Mouse (Mus musculus) spleen, postnatal 4 days (tissue): ENCODE results near the gene Dync1li1.

Source experiments
- DNase-seq, 2 experiments: peaks; one replicate each; pipeline ENCODE4 v3.0.0; 2022; ENCODE audit warnings: low spot score in 2 of 2

Gene Dync1li1

DNA sequence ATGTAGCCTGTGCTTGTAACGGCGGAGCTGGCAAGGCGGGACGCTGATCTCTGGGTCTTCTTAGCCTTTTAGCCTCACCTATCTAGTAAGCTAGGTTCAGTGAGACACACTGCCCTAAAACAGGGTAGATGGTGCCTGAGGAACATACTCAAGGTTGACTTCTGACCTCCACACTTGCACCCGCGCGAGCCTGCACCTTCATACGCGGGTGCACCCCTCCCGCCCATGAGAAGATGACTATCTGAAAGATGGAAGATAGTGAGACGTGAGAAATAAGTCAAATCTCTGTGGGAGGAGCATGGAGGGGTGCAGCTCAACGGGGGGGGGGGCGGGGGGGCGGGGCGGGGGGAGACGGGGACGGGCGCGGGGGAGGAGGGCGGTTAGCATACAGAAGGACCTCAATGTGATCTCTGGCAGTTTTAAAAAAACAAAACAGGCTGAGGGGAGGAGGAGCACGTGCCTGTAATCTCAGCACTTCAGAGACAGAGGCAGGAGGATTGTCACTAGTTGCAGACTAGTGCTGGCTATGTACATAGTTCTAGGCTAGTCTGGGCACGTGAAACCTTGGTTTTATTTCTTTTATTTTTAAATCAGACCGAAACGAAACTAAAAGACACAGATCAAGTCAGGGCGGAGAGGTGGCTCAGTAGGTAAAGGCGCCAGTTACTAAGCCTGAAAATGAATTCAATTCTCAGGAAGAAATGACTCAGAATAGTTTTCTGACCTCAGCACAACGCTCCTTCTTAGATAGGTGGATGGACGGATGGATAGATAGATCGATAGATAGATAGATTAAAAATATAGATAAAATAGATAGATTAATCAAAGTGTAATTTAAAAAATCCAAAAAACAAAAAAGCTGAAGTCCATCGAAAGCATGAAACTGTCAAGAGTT lies 41.6 kb downstream of the Dync1li1 start:
- DNase-seq: no peak

DNA sequence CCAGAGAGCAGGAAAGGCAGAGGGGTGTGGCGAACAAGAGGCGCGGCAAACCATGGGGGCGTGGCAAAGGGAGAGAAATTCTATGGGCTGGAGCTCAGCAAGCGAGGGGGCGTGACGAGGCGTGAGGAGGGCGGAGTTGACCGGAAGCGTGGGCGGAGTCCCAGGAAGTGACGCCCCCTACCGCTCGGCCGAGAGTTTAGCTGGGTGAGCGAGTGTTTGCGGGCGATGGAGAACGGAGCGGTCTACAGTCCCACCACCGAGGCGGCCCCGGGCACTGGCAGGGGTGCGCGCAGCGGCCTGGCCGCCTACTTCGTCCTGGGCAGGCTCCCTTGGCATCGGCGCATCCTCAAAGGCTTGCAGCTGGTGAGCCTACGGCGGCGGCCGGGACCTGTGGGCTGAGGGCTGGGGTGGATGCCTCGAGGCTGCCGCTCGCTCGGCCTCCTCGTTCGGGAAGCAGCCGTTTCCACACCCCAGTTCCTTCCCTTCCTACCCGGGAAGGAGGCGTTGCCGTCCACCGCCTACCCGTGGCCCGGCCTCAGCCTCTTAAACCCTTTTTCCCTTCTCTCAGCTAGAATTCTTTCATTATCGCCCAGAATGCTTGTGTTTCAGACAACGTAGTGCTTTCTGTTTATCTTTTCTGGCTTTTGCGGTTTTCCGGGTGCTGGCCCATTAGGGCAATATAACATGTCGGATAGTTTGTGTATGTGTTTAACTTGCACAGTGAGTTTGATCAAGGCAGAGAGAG lies 42.6 kb downstream of the Dync1li1 start, which contains the start of gene Cmtm6:
Gene Cmtm6, plus strand, starts transcription at position 106 of the 745 bp plus-strand sequence.
- DNase-seq: peak; percentile 99

DNA sequence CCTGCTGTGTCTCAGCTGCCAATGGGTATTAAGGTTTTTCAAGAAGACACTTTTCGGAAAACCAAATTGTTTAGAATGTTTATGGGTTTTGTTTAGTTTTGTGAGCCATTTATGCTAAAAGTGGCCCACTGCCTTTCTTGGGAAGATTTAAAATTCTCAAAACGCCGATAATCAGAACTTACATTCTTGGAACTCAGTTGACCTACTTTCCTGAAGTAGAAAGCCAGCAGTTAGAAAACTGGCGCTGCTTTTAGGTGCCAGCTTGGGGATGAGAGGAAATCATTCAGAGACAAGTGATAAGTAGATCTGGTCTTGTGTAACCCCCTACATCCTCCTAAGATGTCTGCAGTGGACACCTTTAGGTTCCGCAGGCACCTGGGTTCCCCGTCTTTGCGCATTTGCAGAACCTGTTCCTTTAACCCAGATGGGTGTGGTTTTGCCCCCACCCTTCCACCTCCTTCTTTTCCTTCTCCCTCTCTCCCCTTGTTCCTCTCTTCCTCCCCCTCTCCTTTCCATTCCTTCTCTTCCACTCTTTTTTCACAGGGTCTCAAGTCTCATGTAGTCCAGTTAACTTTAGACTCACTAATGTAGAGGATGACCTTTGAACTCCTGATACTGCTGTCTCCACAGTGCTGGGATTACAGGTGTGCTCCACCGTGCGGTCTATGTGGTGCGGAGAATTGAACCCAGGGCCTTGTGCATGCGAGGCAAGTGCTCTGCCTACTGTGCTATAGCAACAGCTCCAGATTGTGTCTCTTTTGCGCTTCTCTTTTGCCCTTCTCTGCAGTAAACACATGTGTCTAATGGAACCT lies 43.5 kb downstream of the Dync1li1 start:
- DNase-seq: peak in 1 of 2 experiments; percentile 48

DNA sequence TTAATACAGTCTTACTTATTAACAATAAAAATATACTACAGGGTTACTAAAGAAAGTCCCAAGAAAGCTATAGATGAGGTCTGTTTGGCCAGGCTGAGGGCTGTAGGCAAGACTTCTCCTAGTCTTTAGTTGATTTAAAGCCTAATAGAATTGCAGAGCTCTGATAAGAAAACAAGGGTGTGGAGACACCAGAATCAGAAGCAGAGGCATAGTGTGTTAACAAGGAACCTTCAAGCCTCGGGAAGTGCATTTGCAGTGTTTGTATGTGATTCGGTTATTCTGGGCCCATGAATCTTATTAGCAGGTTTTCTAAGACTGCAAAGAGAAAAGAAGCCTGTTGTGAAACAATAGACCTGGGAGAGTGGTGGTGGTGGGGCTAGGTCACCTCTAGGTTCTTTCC lies 44.6 kb downstream of the Dync1li1 start:
- no peak for DNase-seq

DNA sequence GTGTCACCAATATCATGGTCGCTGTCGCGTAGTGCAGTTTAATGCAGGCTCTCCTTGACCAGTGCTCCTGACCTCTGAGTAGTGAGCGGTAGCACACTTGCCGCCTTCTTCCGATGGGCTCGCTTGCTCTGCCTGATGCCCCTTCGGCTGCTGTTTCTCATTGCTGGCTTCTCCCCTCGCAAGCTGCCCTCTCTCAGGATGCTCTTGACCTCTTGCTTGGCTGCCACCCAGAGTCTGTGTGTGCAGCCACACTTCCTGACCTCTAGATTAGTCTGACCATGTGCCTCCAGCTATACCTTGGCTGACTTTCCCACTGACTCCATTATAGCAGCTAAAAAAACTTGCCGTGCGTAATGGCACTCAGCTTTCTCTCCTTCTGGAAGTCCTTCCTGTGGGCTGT lies 47.9 kb downstream of the Dync1li1 start:
- no peak for DNase-seq

DNA sequence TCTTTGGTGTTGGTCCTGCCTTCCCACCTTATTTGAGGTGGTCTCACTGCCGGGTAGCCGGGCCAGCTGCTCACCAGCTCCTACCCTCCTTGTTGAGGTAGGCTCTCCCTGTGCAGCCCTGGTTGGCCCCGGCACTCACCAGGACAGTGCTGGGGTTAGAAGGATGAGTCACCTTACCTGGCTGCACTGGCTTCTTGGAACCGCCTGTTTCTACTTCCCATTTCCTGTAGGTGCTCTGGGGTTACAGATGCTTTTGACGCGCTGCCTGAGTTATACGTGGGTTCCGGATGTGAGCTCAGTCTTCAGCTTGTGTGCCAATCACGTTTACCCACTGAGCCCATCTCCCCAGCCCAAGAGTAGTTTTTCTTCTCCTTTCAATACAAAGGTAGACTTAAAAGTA lies 51.7 kb downstream of the Dync1li1 start:
- no peak for DNase-seq

DNA sequence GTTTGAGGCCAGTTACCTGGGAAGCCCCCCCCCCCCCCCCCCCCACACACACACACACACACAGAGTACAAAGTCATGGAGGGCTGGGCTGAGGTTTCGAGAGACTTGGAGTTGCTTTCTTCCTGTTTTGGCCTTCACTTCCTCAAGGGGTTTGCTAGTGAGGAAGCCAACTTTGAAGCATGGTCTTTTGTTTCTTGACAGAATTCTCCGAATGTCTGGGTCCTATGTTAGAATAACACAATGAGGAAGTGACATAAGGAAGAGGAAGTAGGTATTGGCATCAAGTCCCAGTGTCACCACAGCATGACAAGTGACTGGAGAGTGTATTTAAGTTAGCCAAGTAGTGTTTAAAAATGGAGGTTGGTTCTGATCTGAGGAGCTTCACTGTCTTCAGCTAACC lies 54.1 kb downstream of the Dync1li1 start:
- DNase-seq: no peak

DNA sequence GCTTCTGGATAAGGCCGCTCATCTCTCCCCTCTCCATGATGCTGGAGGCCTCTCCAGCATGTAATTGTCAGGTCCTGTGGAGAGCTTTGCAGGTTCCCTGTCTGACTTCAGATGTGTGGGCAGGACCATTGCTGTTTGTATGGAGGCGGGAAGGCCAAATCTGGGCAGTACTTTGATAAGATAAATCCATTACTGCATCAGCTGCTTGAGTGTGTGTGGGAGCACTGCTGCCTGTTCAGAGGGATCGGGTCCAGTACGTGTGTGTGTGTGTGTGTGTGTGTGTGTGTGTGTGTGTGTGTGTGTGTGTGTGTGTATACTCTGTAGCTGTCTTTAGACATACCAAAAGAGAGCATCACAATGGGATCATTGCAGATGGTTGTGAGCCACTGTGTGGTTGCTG lies 56.6 kb downstream of the Dync1li1 start:
- no peak for DNase-seq

DNA sequence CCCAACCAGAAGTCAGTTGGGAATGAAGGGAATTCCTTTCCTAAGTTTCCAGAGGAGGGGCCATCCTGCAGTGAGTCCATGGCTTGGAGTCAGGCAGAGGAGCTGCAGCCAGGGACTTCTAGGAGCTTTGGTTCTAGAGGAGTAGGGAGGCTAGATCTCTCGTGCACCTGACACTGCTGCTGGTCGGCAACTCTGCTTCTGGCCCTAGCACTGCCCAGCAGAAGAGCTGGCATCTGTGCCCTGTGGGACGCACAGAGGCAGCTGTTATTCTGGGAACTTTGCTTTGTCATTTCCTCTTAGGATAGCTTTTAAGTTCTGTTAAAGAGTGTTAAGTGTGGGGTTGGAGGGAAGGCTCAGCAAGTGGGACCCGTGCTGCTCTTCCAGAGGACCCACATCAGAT lies 57.1 kb downstream of the Dync1li1 start:
- no peak for DNase-seq

DNA sequence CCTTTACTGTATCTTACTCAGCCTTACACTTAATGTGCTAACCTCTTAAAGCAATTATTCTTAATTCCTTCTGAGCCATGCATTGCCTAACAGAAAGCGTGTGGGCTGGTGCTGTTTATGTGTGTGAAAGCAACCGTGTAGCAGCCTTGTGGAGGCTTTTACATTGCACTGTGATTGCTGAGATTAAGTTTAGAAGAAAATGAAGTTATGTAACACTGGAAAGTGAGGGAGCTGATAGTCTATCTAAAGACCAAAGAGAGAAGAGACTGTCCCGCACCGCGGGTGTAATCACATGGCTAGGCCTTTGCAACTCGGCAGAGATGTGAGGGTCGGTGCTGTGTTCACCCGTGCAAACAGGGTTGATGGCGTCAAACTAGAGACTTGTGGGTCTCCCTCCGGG lies 58.4 kb downstream of the Dync1li1 start:
- DNase-seq: no peak

DNA sequence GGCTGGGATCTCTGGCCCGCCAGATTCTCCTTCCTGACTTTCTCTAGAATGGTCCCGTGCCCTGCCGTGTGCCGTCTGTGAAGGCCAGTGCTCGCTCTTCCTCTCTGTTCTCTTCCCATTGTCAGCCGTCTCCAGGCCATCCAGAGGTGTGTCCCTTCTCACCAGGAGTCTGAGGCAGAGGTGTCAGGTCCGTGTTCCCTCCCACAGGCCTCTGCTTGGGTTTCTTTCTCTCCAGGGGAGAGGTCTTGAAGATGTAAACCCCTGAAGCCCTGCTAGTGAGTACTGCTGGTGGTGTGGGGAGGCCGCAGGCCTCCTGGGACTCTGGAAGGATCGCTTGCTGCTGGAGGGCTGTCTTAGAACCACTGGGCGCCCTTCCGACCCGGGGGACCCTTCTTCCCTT lies 58.9 kb downstream of the Dync1li1 start:
- no peak for DNase-seq

DNA sequence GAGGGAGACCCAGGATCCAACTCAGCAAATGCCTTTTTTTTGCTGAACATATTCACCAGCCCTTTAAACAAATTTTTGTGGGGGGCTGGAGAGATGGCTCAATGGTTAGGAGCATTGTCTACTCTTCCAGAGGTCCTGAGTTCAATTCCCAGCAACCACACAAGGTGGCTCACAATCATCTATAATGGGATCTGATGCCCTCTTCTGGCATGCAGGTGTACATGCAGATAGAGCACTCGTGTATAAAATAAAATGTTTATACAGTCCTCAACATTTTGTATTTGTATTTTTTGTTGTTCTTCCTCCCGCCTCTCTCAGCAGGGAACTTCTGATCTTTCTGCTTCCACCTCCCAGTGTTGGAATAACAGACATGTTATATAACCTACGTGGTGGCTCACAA lies 63.0 kb downstream of the Dync1li1 start:
- no peak for DNase-seq

DNA sequence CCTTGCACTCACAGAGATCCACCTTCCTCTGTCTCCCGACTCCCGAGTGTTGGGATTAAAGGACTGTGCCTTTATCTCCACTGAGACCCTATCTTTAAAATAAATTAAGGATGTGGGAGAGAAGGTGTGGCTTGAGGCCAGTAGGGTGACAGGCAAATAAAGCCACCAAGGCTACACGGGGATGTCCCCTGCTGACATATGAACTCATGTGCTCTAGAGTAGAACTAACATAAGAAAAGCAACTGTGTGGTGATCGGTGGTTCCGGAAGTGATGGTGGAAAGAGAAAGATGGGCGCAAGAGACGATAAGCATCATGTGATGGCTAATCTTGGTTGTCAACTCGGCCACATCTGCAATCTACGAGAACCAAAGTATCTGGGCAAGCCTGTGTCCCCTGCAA lies 63.7 kb downstream of the Dync1li1 start:
- DNase-seq: no peak

DNA sequence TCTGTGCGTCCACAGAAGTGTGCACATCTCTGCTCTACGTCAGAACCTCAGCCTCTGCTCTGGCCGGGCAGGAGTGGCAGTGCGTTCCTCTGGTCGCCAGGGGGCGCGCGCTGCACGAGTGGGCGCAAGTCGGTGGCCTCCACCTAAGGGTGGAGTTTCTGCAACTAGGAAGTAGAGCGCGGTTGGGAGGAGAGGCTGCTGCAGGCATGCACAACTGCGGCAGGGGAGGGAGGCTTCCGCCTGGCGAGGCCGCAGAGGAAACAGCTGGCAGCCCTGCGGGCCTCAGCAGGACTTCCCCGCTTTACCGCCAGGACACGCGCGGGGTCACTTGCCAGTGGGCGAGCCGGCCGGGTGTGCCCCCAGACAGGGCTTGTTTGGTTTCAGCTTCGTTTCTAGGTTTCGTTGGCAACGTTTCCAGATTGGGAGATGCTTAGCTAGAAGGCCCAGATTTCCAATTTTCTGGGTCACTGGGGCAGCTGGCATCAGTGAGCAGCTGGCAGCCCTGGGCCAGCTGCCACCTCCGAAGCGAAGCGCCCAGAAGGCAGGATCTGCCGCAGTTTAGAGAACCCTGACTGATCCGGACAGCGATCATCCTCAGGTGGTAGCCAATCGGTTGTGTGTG lies 64.4 kb downstream of the Dync1li1 start:
- peak; percentile 93 to 98 for DNase-seq

DNA sequence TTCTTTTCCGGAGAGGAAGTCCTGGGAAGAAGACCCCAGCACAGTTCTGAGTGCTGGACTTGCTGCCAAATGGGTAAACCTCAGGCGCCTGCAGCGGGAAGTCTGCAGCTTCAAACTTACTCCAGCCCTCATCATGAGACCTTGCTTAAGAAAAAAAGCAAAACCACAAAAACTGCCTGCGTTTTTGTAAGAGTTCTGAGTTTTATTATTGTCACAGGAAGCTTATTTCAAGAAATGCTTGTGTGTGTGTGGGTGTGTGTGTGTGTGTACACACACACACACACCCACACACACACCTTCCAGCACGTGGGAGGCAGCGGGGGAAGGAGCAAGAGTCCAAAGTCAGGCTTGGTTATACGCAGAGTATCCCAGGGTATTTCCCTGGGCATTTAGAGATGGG lies 69.7 kb downstream of the Dync1li1 start:
- DNase-seq: no peak

DNA sequence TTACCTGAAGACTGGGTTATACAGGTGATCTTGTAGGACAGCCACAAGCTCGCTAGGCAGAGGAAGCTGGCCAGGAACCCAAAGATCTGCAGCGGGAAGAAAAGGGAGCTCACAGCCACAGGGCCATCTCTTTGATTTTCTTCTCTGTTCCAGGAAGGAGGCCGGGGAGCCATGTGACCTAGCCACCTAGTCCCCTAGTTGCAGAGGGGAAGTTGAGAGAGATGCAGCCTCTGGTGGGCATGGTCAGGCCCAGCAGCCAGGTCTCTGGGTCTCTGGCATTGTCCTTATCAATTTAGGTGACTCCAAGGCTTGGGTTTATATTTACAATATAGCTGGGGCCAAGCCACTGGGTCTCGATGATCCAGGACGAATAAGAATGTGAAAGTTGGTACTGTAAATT lies 70.2 kb downstream of the Dync1li1 start:
- DNase-seq: no peak

DNA sequence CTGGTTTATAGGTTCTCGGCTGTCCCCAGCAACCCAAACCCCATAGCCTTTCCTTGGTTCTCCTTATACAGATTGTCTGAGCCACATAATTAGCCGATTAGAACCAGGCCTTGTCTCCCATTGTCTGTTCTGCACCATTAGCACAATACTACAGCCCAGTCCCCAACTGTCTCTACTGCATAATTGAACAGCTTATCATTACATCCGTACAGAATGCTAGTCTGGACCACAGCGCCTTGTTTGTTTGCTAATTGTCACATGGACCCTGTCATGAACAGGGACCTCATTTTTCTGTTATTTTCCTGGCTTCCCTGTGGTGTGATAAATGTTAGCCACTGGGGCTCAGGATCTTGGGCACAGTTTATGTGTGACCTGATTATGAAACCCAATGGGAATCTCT lies 71.3 kb downstream of the Dync1li1 start:
- no peak for DNase-seq

DNA sequence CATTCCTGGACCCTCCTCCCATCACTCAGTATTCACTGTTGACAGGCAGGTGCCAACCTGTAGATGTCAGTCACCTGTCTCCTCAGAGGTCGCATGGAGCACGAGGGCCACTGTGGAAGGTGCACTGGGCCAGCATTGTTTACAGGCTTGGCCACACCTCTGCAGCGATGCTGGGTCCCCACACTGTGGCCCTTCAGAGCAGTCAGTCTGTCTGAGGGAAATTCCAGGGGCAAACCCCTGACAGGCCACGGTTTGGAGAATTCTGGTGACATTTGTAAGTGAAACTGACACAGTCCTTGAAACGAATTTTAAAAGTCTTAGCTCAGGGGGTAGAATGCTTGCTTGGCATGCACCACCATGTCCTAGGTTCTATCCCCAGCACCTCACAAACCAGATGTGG lies 71.8 kb downstream of the Dync1li1 start:
- no peak for DNase-seq

DNA sequence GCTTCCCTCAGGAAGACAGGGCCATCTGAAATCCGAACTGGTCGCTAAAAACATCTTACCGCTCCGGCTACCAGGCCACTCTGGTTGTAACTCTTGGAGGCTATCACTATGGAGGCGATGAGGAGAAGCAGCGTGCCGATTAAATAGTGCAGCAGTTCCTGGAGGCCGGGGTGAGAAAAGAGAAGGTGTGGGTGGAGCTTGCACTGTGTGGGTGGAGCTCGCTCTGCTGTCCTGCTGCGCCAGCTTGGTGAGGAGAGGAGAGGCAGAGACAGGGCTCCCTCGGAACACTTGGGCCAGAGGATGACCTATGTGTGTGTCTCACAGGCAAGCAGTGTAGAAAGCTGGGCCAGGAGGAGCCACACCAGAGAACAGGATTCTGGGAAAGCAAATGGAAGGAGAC lies 73.3 kb downstream of the Dync1li1 start:
- no peak for DNase-seq

DNA sequence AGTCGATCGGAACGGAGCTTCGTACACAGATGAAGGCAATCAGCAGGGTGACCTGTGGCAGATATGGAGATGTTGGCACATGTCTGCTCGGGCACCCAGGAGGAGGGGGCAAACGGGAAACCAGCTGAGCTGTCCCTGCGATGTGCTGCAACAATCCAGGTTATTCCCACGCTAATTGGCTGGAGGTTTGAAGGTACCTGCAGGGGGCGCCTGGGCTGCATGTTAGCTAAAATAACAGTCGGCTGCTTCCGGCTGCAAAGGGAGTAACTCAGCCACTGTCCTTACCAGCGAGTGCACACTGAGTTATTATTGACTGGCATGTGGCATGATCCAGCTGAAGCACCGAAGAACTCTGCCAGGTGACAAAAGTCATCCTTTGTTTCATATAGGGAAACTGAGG lies 74.8 kb downstream of the Dync1li1 start:
- peak; percentile 47 to 78 for DNase-seq

DNA sequence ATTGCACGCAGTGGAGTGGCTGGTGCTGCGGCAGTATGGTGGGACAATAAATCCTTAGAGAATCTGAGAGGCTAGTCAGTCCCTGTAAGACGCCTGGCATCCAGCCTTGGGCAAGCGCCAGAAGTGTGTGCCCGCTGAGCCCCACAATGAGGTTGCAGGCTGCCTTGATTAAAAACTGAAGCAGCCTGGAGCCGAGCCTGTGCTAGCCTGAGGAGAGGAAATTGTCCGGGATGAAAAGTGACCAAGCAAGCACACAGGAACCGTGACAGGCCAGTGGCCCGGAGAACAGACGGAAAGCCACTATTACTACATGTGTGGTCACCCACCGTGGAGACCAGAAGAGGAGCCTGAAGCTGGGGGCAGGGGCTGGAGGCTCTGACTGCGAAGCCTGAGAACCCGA lies 78.4 kb downstream of the Dync1li1 start:
- no peak for DNase-seq

DNA sequence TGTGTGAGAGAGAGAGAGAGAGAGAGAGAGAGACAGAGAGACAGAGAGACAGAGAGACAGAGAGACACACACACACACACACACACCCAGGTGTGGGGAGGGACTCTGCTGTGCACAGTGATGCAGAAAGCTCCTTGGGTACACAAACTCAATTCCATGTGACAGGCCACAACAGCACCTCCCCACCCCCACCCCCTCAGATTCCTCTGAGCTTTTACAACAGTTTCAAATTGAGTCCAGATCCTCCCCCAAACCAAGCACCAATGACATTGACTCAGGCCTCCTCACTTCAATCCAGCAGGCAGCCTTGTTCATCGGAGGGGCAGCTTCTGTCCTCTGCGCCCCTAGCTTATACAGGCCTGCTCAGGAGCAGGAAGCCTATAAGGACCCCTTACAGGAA lies 78.9 kb downstream of the Dync1li1 start:
- no peak for DNase-seq
